Mouse (Mus musculus): ENCODE data around the gene Retreg1.
"Not testable (repeated sequence)": the region's sequence is repeated elsewhere in the genome, so short reads cannot be mapped to it uniquely, and the experiment has no call there.

Gene Retreg1

DNA sequence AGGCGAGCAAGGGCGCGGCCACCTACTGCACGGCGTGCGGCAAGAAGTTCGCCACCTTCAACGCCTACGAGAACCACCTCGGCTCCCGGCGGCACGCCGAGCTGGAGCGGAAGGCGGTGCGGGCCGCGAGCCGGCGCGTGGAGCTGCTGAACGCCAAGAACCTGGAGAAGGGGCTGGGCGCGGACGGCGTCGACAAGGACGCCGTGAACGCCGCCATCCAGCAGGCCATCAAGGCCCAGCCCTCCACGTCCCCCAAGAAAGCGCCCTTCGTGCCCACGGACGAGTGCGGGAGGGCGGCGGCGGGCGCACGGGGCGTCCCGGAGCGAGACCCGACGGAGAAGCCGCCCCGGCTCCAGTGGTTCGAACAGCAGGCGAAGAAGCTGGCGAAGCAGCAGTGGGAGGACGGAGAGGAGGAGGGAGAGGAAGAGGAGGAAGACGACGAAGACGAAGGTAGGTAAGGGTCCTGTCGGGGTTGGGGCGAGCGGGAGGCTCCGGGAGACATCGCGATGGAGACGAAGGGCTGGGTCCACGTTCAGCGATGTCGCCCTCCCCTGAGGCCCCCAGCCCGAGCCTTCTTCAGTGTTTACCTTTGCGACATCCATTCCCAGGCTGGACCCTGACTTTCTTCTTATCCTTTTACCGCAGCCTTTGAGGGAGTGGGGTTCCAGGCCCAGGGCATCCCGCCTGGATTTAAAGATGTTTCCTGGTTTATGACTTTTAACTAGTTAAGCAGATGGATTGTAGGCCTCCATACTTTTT lies 141.9 kb downstream of the Retreg1 start:
- CTCF ChIA-PET, result interaction anchor here (0.6 kb wide), 1 partner anchor 99 kb away, joined by 3 read pairs; no protein-coding TSS in a partner anchor

- CTCF ChIA-PET, result interaction anchor here (0.7 kb wide), 1 partner anchor 22 kb away, joined by 3 read pairs; no protein-coding TSS in a partner anchor
Measured at GRCm38 (mm10) chr15:25992992-25993727, 150.2 kb downstream of the Retreg1 start.

- CTCF ChIA-PET, result interaction anchor here (1.5 kb wide), 1 partner anchor 189 kb away, joined by 3 read pairs; no protein-coding TSS in a partner anchor
Measured at GRCm38 (mm10) chr15:25995521-25995920, 152.5 kb downstream of the Retreg1 start.

DNA sequence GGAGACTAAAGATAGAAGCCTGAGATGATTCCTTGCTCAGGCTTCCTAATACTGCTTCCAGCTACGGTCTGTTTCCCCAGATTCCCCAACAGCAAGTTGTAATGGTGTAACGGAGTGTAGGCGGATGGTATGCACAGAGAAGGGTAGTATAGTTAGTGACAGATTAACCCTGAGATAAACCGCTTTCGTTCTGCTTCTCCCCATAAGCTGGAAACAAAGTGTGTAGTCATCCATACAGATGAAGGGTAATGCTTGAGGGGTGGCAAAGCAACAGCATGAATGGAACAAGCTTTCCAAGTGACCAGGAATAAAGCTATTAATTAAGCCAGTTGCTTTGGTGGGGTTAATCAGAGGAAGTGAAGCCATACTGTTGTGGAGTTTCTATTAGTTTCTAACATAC lies 156.6 kb downstream of the Retreg1 start:
- CTCF ChIA-PET, result not testable (repeated sequence)

GRCm38 (mm10) chr15:26008621-26009020 lies 165.6 kb downstream of the Retreg1 start:
- CTCF ChIA-PET, result no interaction called here

DNA sequence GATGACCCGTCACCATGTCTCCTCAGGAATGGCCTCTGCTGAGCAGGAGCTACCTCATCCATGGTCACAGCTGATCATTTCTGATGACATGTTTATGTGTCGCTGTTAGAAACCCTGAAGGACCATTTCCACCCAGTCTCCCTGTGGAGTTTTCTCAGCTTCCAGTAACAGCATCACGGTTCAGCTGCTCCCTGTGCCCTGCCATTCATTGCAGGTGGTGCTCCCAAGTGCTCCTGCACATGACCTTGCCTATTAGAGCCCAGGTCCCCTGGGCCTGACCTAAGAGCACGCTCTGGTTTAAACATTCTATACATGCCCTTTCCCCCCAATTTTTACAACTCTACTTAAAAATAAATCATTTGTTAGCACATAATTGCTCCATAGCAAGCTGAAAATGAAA lies 169.9 kb downstream of the Retreg1 start:
- CTCF ChIA-PET, result no interaction called here

DNA sequence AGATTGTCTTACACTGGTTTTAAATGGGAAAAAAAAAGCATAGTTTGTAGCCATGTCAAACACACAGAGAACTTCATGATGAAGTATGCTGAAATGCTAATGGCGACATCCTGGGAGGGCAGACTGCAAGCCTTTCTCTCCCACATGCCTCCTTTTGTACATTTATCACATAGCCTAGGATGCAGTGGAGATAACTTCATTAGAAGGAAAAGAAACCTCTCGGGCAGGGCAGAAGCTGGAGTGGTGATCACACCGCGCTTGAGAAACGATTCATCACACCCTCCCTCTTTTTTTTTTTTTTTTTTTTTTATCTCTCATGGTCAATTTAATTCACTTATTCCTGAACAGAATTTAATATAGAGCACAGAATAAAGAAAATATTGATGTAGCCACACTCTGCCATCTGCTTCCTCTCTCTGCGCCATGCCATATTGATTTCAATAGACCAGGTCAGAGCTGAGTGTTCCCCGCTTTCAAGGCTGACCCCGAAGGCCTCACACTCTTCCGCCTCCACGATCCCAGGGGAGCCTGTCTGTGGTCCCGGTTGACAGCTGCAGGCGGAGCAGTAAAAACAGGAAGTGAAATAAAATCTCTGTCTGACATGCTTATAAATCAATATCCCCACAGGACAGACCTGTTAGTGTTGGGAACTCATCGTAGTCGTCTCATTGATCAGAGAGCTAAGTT lies 173.1 kb downstream of the Retreg1 start:
- CTCF ChIA-PET, result interaction anchor here (0.6 to 1.1 kb wide), 3 partner anchors 12 to 1538 kb away, joined by 3 to 9 read pairs (median 3); no protein-coding TSS in a partner anchor

- CTCF ChIA-PET, result interaction anchor here (0.6 kb wide), 1 partner anchor 35 kb away, joined by 3 read pairs; no protein-coding TSS in a partner anchor
Measured at GRCm38 (mm10) chr15:26021721-26022120, 178.7 kb downstream of the Retreg1 start.

DNA sequence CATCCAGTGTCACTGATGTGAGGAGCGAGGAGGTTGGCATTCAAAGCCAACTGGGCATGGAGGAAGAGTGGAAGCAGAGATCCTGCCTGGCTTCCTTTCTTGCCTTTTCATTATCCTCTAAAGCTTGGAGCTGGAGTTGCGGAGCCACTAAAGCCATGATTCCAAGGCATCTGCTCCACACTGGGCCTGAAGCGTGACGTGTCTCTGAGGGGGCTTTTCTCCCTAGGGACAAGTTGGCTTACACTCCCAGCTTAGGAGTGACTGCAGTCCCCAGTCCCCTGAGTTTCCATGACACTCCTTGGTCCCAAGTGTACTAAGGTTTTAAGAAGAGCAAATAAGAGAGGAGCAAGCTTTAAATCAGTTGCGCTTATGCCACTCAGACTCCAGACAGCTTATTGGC lies 179.7 kb downstream of the Retreg1 start:
- CTCF ChIA-PET, result no interaction called here

All from spleen, embryonic (tissue).